Mouse (Mus musculus) MEL (cell line): ENCODE results near the gene Cemip.

ENCODE experiments used
- CHD2 ChIP-seq: IDR thresholded peaks from 2 replicates; pipeline ENCODE4 v1.6.1; 2011; ENCODE audit warnings: low read length, improper control_type of control experiment
- CTCF ChIP-seq, 3 experiments: IDR thresholded peaks in 2 of 3; conservative IDR thresholded peaks in 1 of 3; 2 replicates each; pipeline ENCODE4 v1.5.1; 2011 to 2012; ENCODE audit warnings: low read length in 3 of 3, low read depth in 2 of 3, mild to moderate bottlenecking in 2 of 3, improper control_type of control experiment in 1 of 3, inconsistent platforms in 1 of 3, mixed read lengths in 1 of 3, moderate library complexity in 1 of 3; ENCODE audit not compliant: control insufficient read depth in 1 of 3, insufficient read depth in 1 of 3, poor library complexity in 1 of 3, severe bottlenecking in 1 of 3
- ELF1 ChIP-seq: IDR thresholded peaks from 2 replicates; pipeline ENCODE4 v1.6.1; 2014; ENCODE audit warnings: low read depth, mild to moderate bottlenecking, inconsistent platforms, low read length, improper control_type of control experiment, moderate library complexity
- EP300 ChIP-seq, 2 experiments: IDR thresholded peaks; 2 replicates each; pipeline ENCODE4 v1.6.1; 2011; ENCODE audit warnings: improper control_type of control experiment in 2 of 2, low read length in 2 of 2, low read depth in 1 of 2, mild to moderate bottlenecking in 1 of 2
- GABPA ChIP-seq: IDR thresholded peaks from 2 replicates; pipeline ENCODE4 v1.6.1; 2012; ENCODE audit warnings: low read depth, mild to moderate bottlenecking, inconsistent platforms, low read length, improper control_type of control experiment, moderate library complexity
- MEF2A ChIP-seq: IDR thresholded peaks from 2 replicates; pipeline ENCODE4 v1.6.1; 2014; ENCODE audit warnings: low read depth, mild to moderate bottlenecking, inconsistent platforms, low read length, improper control_type of control experiment; ENCODE audit not compliant: poor library complexity, insufficient replicate concordance, severe bottlenecking; ENCODE audit errors: extremely low read depth
- POLR2A ChIP-seq, 2 experiments: IDR thresholded peaks; 2 replicates each; pipeline ENCODE4 v1.6.1; 2011 to 2012; ENCODE audit warnings: low read length in 2 of 2, mild to moderate bottlenecking in 2 of 2, control low read depth in 1 of 2, improper control_type of control experiment in 1 of 2, low read depth in 1 of 2, moderate library complexity in 1 of 2; ENCODE audit not compliant: control insufficient read depth in 1 of 2, insufficient read depth in 1 of 2, poor library complexity in 1 of 2
- RAD21 ChIP-seq: IDR thresholded peaks from 2 replicates; pipeline ENCODE4 v1.6.1; 2011; ENCODE audit warnings: mild to moderate bottlenecking, low read depth, low read length, improper control_type of control experiment
- SIN3A ChIP-seq: IDR thresholded peaks from 2 replicates; pipeline ENCODE4 v1.6.1; 2012; ENCODE audit warnings: low read length, improper control_type of control experiment, inconsistent platforms
- TBP ChIP-seq: IDR thresholded peaks from 2 replicates; pipeline ENCODE4 v1.8.0; 2011; ENCODE audit warnings: low read depth, low read length, improper control_type of control experiment
- ZC3H11A ChIP-seq: IDR thresholded peaks from 2 replicates; pipeline ENCODE4 v1.6.1; 2012; ENCODE audit warnings: low read depth, mild to moderate bottlenecking, inconsistent platforms, low read length, improper control_type of control experiment

- no peak for TF ChIP-seq CTCF (IDR thresholded peaks at IDR 0.05 in 2 of 3, conservative IDR thresholded peaks at IDR 0.05 in 1 of 3; ENCODE audit: control insufficient read depth in 1 of 3, insufficient read depth in 1 of 3, low read depth in 2 of 3, low read length in 3 of 3, poor library complexity in 1 of 3, severe bottlenecking in 1 of 3)
- TF ChIP-seq TBP = no peak
- TF ChIP-seq EP300 (IDR thresholded peaks at IDR 0.05; ENCODE audit: low read depth in 1 of 2, low read length in 2 of 2) = no peak
- no peak for TF ChIP-seq ZC3H11A
- no peak for TF ChIP-seq SIN3A
- TF ChIP-seq GABPA = no peak
- TF ChIP-seq RAD21 = no peak
- TF ChIP-seq MEF2A = no peak
- no peak for TF ChIP-seq CHD2
- no peak for TF ChIP-seq POLR2A (IDR thresholded peaks at IDR 0.05; ENCODE audit: control insufficient read depth in 1 of 2, insufficient read depth in 1 of 2, low read depth in 1 of 2, low read length in 2 of 2, poor library complexity in 1 of 2)
- no peak for TF ChIP-seq ELF1
These were observed 103.7 kb downstream of the Cemip start for GRCm38 (mm10) chr7:83982566-83982965.
